Mouse (Mus musculus): ENCODE results near the gene Mei1.
"Not testable (repeated sequence)": the region's sequence is repeated elsewhere in the genome, so short reads cannot be mapped to it uniquely, and the experiment has no call there.

Gene Mei1

GRCm38 (mm10) chr15:82085606-82086005 is 15.8 kb downstream of the Mei1 start:
- no peak for DNase-seq (ENCODE audit: low read depth in 2 of 2, low spot score in 2 of 2)

DNA sequence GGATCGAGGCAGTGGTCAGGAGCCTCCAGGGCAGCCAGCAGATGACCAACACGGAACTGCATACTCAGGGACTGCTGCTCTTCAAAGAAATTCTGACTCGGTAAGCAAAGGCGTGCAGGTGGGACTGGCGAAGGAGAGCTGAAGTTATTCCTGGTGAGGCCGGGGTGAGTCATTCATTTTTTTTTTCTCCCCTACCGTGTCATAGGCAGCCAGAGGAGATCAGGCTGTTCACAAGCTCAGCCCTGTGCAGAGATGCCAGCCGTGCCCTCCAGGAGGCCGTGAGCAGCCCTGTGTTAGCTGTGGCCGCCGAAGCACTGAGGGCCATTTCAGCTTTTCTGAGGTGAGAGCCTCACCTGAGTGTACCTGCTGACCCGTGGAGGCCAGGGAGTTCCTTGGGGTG is 16.3 kb downstream of the Mei1 start:
- DNase-seq (ENCODE audit: low read depth in 2 of 2, low spot score in 2 of 2), result no peak

GRCm38 (mm10) chr15:82087266-82087665 is 17.5 kb downstream of the Mei1 start:
- DNase-seq (ENCODE audit: low read depth in 2 of 2, low spot score in 2 of 2), result no peak

- no peak for DNase-seq (ENCODE audit: low read depth in 2 of 2, low spot score in 2 of 2)
These were observed 21.3 kb downstream of the Mei1 start for GRCm38 (mm10) chr15:82091061-82091460.

DNA sequence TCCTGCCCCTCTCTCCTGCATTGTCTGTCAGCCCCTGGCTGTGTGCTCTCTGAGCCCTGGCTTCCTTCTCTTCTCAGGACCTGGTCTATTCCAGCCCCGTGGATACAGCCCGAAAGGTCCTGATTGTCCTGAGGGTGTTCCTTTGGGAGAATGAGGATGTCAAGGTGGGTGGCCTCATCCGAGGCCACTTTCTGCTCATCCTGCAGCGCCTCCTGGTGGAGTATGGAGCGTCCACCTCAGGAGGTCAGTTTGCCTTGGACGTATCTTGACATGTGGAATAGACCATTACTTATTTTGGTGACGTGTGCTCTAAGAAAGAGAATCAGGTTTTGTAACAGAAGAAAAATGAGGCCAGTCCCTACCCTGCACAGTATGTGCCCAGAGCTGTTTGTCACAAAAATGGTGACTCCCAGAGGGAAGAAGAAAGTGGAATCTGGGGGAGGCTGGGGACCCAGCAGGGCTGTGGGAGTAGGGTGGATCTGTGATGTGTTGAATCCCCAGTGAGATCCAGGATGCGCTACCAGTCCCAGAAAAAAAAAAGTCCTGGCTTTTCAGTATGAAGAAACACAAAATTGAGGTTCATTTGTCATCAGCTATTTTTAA is 37.3 kb downstream of the Mei1 start:
- no peak for DNase-seq (ENCODE audit: low read depth in 2 of 2, low spot score in 2 of 2)

DNA sequence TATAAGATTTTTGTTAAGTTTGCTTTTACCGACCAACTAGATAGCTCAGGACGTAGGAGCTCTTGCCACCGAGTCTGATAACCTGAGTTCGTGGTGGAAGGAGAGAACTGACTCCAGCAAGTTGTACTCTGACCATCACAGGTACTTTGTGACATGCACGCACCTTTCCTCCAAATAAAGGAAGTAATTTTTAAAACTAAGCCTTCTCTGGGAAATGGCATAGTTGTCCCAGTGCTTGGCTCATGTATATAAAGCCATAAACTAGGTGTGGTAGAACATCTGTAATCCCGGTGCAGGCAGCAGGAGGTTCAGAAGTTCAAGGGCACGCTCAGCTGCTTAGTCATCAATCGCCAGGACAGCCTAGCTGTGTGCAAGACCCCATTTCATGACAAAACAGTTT is 50.7 kb downstream of the Mei1 start:
- DNase-seq (ENCODE audit: low read depth in 2 of 2, low spot score in 2 of 2), result no peak

- not testable (repeated sequence) for DNase-seq (ENCODE audit: low read depth in 2 of 2, low spot score in 2 of 2)
These were observed 56.9 kb downstream of the Mei1 start for GRCm38 (mm10) chr15:82126690-82127089.

- peak; percentile 93 to 95 for DNase-seq (ENCODE audit: low read depth in 2 of 2, low spot score in 2 of 2)
These were observed 57.9 kb downstream of the Mei1 start, which contains the start of gene Ccdc134 for GRCm38 (mm10) chr15:82127426-82128374. TSS of gene Ccdc134 (plus strand) at chr15:82127922.

DNA sequence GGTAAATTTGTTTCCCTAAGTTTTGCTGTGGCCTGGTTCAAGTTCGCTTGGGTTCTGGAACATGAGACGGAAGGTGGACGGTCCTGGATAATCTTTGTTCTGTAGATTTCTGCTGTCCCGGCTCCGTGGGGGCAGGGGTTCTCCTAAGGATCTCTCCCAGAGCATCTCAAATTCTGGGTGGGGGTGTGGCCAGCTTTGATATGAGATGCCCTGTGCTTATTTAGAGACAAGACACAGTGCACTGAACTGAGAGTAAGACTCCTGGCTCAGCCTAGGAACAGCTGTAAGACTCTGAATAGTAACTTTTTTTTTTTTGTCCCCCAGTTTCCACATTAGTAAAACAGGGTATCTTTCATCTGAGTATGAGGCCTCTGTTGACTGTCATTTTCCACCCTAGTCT is 58.6 kb downstream of the Mei1 start:
- no peak for DNase-seq (ENCODE audit: low read depth in 2 of 2, low spot score in 2 of 2)

- peak in 1 of 2 experiments; percentile 12 for DNase-seq (ENCODE audit: low read depth in 2 of 2, low spot score in 2 of 2)
These were observed 60.8 kb downstream of the Mei1 start for GRCm38 (mm10) chr15:82130599-82130998.

DNA sequence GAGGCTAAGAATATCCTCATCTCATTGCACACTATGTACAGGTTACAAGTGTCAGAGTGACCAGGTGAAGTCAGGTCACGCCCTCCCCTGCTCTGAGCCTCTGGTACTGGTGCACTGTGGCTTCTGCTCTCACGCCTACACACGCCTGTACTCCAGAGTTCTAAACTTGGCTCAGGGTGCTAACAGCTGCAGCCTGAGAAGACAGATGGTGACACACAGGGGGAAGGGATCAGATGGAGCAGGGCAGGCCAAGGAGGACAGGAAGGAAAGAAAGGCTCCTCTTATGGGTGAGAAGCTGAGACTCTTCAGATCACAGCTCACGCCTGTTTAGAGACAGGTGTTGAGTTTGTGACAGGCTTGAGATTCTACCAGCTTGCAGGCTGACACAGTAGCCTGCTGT is 65.6 kb downstream of the Mei1 start:
- no peak for DNase-seq (ENCODE audit: low read depth in 2 of 2, low spot score in 2 of 2)

GRCm38 (mm10) chr15:82138565-82138964 is 68.8 kb downstream of the Mei1 start:
- peak; percentile 66 to 73 for DNase-seq (ENCODE audit: low read depth in 2 of 2, low spot score in 2 of 2)

- peak in 1 of 2 experiments; percentile 28 for DNase-seq (ENCODE audit: low read depth in 2 of 2, low spot score in 2 of 2)
These were observed 69.4 kb downstream of the Mei1 start for GRCm38 (mm10) chr15:82139196-82139595.

DNA sequence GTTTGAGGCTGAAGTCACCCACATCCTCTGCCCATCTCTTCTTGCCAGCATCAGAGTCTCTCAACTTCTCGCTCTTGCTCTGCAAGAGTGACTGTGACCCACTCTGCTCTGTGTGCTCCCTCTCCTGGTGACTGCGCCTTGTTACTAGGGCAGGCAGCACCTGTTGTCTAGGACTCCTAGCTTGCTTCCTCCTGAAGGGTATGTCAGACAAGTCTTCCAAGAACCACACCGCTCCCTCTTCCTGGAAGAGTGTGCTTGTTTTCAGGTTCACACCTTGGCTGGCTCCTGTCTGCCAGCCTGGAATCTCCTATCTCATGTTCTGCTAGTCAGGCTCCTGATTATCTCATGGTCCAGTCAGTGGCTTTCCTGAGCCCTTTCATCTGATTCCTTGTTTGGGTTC is 70.6 kb downstream of the Mei1 start:
- DNase-seq (ENCODE audit: low read depth in 2 of 2, low spot score in 2 of 2), result no peak

- DNase-seq (ENCODE audit: low read depth in 2 of 2, low spot score in 2 of 2), result no peak
These were observed 74.4 kb downstream of the Mei1 start for GRCm38 (mm10) chr15:82144157-82144556.

GRCm38 (mm10) chr15:82145408-82145807 is 75.6 kb downstream of the Mei1 start:
- DNase-seq (ENCODE audit: low read depth in 2 of 2, low spot score in 2 of 2), result no peak

GRCm38 (mm10) chr15:82145851-82146769 is 76.3 kb downstream of the Mei1 start:
- peak in 1 of 2 experiments; percentile 18 for DNase-seq (ENCODE audit: low read depth in 2 of 2, low spot score in 2 of 2)

- DNase-seq (ENCODE audit: low read depth in 2 of 2, low spot score in 2 of 2), result peak; percentile 95 to 96
These were observed 77.2 kb downstream of the Mei1 start, which contains the start of gene Srebf2 for GRCm38 (mm10) chr15:82146770-82147610. TSS of gene Srebf2 (plus strand) at chr15:82147181.

DNA sequence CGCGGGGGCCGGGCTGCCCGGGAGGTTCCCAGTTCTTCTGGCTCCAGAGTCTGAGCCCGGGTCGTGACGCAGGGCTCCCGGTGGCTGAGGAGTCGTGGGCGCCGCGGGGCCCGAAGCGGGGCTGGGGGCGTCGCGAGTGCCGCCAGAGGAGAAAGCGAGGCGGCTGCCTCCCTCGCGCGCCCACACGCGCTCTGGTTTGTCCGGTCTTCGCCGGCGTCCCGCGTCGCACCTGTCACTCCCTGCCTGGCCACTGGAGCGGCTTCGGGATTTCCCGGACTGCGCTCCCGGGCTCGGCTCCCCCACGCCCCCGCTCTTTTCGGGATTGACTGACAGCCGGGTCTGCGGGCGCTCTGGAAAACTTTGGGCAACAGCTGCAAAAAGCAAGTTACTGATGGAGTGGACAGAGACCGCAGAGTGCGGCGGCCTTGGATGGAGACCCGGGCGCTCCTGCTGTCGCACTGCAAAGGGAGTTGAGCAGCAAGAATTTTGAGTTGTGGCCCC is 77.9 kb downstream of the Mei1 start:
- DNase-seq (ENCODE audit: low read depth in 2 of 2, low spot score in 2 of 2), result peak in 1 of 2 experiments; percentile 24

- no peak for DNase-seq (ENCODE audit: low read depth in 2 of 2, low spot score in 2 of 2)
These were observed 78.7 kb downstream of the Mei1 start for GRCm38 (mm10) chr15:82148510-82148911.

Measured in CD8-positive naive resting alpha-beta T cell, adult 2 months (primary cell).